24 mouse cellular contexts compared by ENCODE assay signal in the genomic region with DNA sequence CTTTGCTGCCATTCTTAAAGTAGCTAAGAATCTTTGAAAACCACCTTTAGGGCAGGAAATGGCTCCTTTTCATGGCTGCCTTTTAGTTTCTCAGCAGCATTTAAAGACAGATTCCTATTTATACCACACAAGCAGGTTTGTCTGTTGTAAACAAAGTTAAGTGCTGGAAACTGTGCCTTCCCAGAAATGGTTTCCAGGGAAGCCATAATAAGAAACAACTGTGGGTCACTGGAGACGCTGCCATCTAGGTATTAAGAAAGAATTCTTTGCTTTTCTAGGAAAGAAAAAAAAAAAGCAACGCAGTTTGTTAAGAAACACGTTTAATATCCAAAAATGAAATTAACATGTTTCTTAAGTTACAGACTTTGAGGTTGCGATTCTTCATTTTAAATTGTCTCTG.
DNase-seq lines count a peak whose midpoint lies in the region; ATAC-seq lines count a peak whose summit lies in the region.
"Had no signal": no experiment of that assay in that cellular context is flagged by ENCODE, and none has a peak within 500 bp of the region (broad histone marks: within the 10 kb centered on the region; RNA-seq: fewer than 3 reads in every experiment).

No protein-coding gene starts in this region.

- no peak overlapping the region for H3K4me3 ChIP-seq in embryonic facial prominence, embryonic 11.5 days (ENCODE audit: low read depth, low read length)
- no peak overlapping the region for H3K4me3 ChIP-seq in embryonic facial prominence, embryonic 10.5 days
- no peak overlapping the region for H3K4me3 ChIP-seq in embryonic facial prominence, embryonic 13.5 days
- H3K4me3 ChIP-seq in limb, embryonic 11.5 days (ENCODE audit: low read depth, low read length): no peak overlapping the region
- H3K4me3 ChIP-seq: erythroblast, embryonic 14.5 days; forebrain, embryonic 10.5 days; forebrain, embryonic 12.5 days had no signal

- no peaks in the 10 kb centered on the region for H3K4me1 ChIP-seq in embryonic facial prominence, embryonic 11.5 days (ENCODE audit: control insufficient read depth, insufficient read depth, low read length)
- peaks cover 27% of the 10 kb centered on the region for H3K4me1 ChIP-seq in embryonic facial prominence, embryonic 10.5 days
- H3K4me1 ChIP-seq in embryonic facial prominence, embryonic 13.5 days: peaks cover 30% of the 10 kb centered on the region
- H3K4me1 ChIP-seq in limb, embryonic 11.5 days (ENCODE audit: control insufficient read depth, insufficient read depth, low read length): peaks cover 12% of the 10 kb centered on the region
- H3K4me1 ChIP-seq: forebrain, embryonic 12.5 days had no signal

- no peaks in the 10 kb centered on the region for H3K27me3 ChIP-seq in embryonic facial prominence, embryonic 11.5 days (ENCODE audit: control insufficient read depth, insufficient read depth, low read length)
- H3K27me3 ChIP-seq in embryonic facial prominence, embryonic 10.5 days (replicated peaks; ENCODE audit: low read depth, poor library complexity, severe bottlenecking): no peaks in the 10 kb centered on the region
- no peaks in the 10 kb centered on the region for H3K27me3 ChIP-seq in embryonic facial prominence, embryonic 13.5 days
- H3K27me3 ChIP-seq in limb, embryonic 11.5 days (ENCODE audit: control insufficient read depth, insufficient read depth, low read length): no peaks in the 10 kb centered on the region
- H3K27me3 ChIP-seq: CH12.LX had no signal

- WGBS in embryonic facial prominence, embryonic 11.5 days: 47% methylated on average over 4 of the region's 4 CpGs
- 63% methylated on average over 4 of the region's 4 CpGs for WGBS in embryonic facial prominence, embryonic 10.5 days
- 22% methylated on average over 4 of the region's 4 CpGs for WGBS in embryonic facial prominence, embryonic 13.5 days
- WGBS in limb, embryonic 11.5 days: 59% methylated on average over 4 of the region's 4 CpGs

- H3K27ac ChIP-seq in embryonic facial prominence, embryonic 11.5 days (replicated peaks; ENCODE audit: low read depth, low read length): no peak overlapping the region
- no peak overlapping the region; the same call in 1 of the 2 replicates for H3K27ac ChIP-seq in embryonic facial prominence, embryonic 10.5 days (replicated peaks)
- H3K27ac ChIP-seq in embryonic facial prominence, embryonic 13.5 days: peak overlapping the region; percentile 65; the same call in 1 of the 2 replicates
- H3K27ac ChIP-seq in limb, embryonic 11.5 days (replicated peaks; ENCODE audit: low read depth, low read length): peak overlapping the region; percentile 48; the same call in 1 of the 2 replicates
- H3K27ac ChIP-seq: forebrain, embryonic 10.5 days; forebrain, embryonic 12.5 days had no signal

- no peak overlapping the region for H3K4me2 ChIP-seq in embryonic facial prominence, embryonic 11.5 days (ENCODE audit: low read depth, low read length)
- H3K4me2 ChIP-seq in embryonic facial prominence, embryonic 13.5 days: peak overlapping the region; percentile 35
- H3K4me2 ChIP-seq in limb, embryonic 11.5 days (ENCODE audit: low read depth, severe bottlenecking): no peak overlapping the region
- H3K4me2 ChIP-seq: forebrain, embryonic 12.5 days had no signal

- no peak overlapping the region for H3K9ac ChIP-seq in embryonic facial prominence, embryonic 11.5 days (replicated peaks; ENCODE audit: low read length)
- no peak overlapping the region for H3K9ac ChIP-seq in embryonic facial prominence, embryonic 13.5 days
- H3K9ac ChIP-seq in limb, embryonic 11.5 days (ENCODE audit: low read length): no peak overlapping the region
- H3K9ac ChIP-seq: forebrain, embryonic 12.5 days had no signal

- H3K9me3 ChIP-seq in embryonic facial prominence, embryonic 11.5 days (replicated peaks; ENCODE audit: control insufficient read depth, low read length): no peaks in the 10 kb centered on the region
- no peaks in the 10 kb centered on the region for H3K9me3 ChIP-seq in embryonic facial prominence, embryonic 10.5 days
- no peaks in the 10 kb centered on the region for H3K9me3 ChIP-seq in embryonic facial prominence, embryonic 13.5 days
- H3K9me3 ChIP-seq in limb, embryonic 11.5 days (ENCODE audit: control insufficient read depth, low read length): no peaks in the 10 kb centered on the region
- H3K9me3 ChIP-seq: forebrain, embryonic 10.5 days; forebrain, embryonic 12.5 days; G1E had no signal

- no peaks in the 10 kb centered on the region for H3K36me3 ChIP-seq in embryonic facial prominence, embryonic 11.5 days (replicated peaks; ENCODE audit: control insufficient read depth, insufficient read depth, low read depth, low read length)
- peaks cover 8% of the 10 kb centered on the region for H3K36me3 ChIP-seq in embryonic facial prominence, embryonic 10.5 days (replicated peaks)
- H3K36me3 ChIP-seq in embryonic facial prominence, embryonic 13.5 days: 0 out of 2 replicates have a peak, but pooled peaks cover 4% of the 10 kb centered on the region
- no peaks in the 10 kb centered on the region for H3K36me3 ChIP-seq in limb, embryonic 11.5 days (ENCODE audit: control insufficient read depth, insufficient read depth, low read length)

- peak; percentile 56 for DNase-seq in embryonic facial prominence, embryonic 11.5 days (ENCODE audit: low spot score)
- DNase-seq in embryonic facial prominence, embryonic 10.5 days (ENCODE audit: low spot score): no peak
- peak; percentile 56 for DNase-seq in NIH3T3 (ENCODE audit: low read depth)
- DNase-seq in limb, embryonic 11.5 days (ENCODE audit: low spot score): no peak
- DNase-seq in kidney, adult 8-10 months: no peak
- DNase-seq: adrenal gland, adult 8-10 months; adrenal gland, postnatal 14 days; adrenal gland, postnatal 36 days; B cell, adult 2 months; cerebellum, adult 11-12 months; cerebellum, adult 2 months; cerebellum, adult 9-10 months; cerebellum, postnatal 10 days; cerebellum, postnatal 25 days had no signal

- ATAC-seq in embryonic facial prominence, embryonic 11.5 days (replicated peaks; ENCODE audit: insufficient number of reproducible peaks, low FRiP score, low TSS enrichment, low read depth): no peak
- ATAC-seq in embryonic facial prominence, embryonic 13.5 days (ENCODE audit: insufficient number of reproducible peaks, insufficient read depth, low FRiP score, low TSS enrichment, low read depth): no peak
- no peak for ATAC-seq in limb, embryonic 11.5 days (ENCODE audit: insufficient number of reproducible peaks, low FRiP score, low TSS enrichment, low read depth)
- no peak for ATAC-seq in erythroblast, adult 5-6 weeks (replicated peaks; ENCODE audit: low FRiP score, poor library complexity, severe bottlenecking)
- ATAC-seq: CD4-positive, CD25-positive, alpha-beta regulatory T cell, adult 4 months; forebrain, embryonic 14.5 days; forebrain, embryonic 16.5 days had no signal

Comparison
In these comparisons a context has a peak if more than half of its experiments do, and no peak if none do; other contexts are left out.
1. DNase-seq: peak in embryonic facial prominence, embryonic 11.5 days (single experiment) and NIH3T3 (single experiment); none in embryonic facial prominence, embryonic 10.5 days (single experiment), limb, embryonic 11.5 days (single experiment) and kidney, adult 8-10 months (0 of 2).
2. H3K27ac ChIP-seq: peak in embryonic facial prominence, embryonic 13.5 days (single experiment) and limb, embryonic 11.5 days (single experiment); none in embryonic facial prominence, embryonic 11.5 days (single experiment) and embryonic facial prominence, embryonic 10.5 days (single experiment).